Mouse (Mus musculus) liver, postnatal 0 days (tissue): Measurements from ENCODE around the gene Ubac2.

Experiments
- CTCF ChIP-seq: sonication (generic); IDR thresholded peaks from 2 replicates; pipeline ENCODE4 v1.5.1; 2016; ENCODE audit warnings: antibody characterized with exemption, low read depth
- EP300 ChIP-seq: IDR thresholded peaks from 2 replicates; pipeline ENCODE4 v1.6.1; 2016; ENCODE audit warnings: antibody characterized with exemption, low read depth, mild to moderate bottlenecking

DNA sequence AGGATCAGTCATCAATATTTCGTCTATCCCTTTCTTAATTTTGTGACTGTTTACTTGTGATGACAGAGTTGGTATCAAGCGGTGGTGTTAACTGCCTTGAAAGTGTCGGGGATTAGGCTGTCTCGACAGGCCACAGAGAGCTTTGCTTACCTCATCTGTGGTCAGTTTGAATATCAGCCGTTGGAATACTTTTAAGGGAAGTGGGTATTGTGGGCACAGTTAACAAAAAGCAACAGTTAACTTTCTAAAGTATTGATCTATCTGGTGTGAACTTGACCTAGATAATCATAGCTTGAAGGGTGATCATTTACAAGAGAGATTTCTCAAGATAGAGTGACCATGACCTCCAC, 56.2 kb downstream of the Ubac2 start:
- TF ChIP-seq CTCF (no peak), EP300 (no peak)
